Mouse (Mus musculus) embryonic stem cell, embryonic (primary cell): ENCODE measurements around the gene Nacc2.

Source experiments
- CTCF ChIA-PET, 4 experiments: fragments of 300-600 bp in 2 of 4; fragments of 350-600 bp in 2 of 4; sonication (Branson Sonifier 250); formaldehyde crosslinking; loops; one replicate each; lab custom pipeline; 2022; ENCODE audit warnings: inconsistent platforms in 2 of 4; lab: Charles Lee
- POLR2A ChIA-PET, 4 experiments: fragments of 300-600 bp in 2 of 4; fragments of 350-600 bp in 2 of 4; sonication (Branson Sonifier 250); formaldehyde crosslinking; loops; one replicate each; lab custom pipeline; 2022; ENCODE audit warnings: antibody characterized with exemption in 4 of 4, inconsistent platforms in 1 of 4; lab: Charles Lee

The Nacc2 gene

GRCm38 (mm10) chr2:26123079-26123648 is at the start of gene Nacc2:
Nacc2 (minus strand) TSS chr2:26123220.
- POLR2A ChIA-PET, result interaction anchor here (0.6 to 2.3 kb wide), 9 partner anchors 9 to 229 kb away, joined by 3 to 21 read pairs (median 4); partner anchors contain the start of gene Dnlz (in 1 of the 4)

GRCm38 (mm10) chr2:26172166-26172565 is 49.1 kb upstream of the Nacc2 start:
- POLR2A ChIA-PET, result no interaction called here
- CTCF ChIA-PET, result interaction anchor here in 1 of 4 experiments (0.6 kb wide), 1 partner anchor 16 kb away, joined by 6 read pairs; no protein-coding TSS in a partner anchor

More at GRCm38 (mm10) chr2:26123079-26123648, at the start of gene Nacc2:
- CTCF ChIA-PET, result interaction anchor here in 2 of 4 experiments (0.6 to 1.5 kb wide), 2 partner anchors 39 to 68 kb away, joined by 3 to 5 read pairs; no protein-coding TSS in a partner anchor

GRCm38 (mm10) chr2:26170376-26170775 is 47.4 kb upstream of the Nacc2 start:
- ChIA-PET POLR2A (interaction anchor here in 2 of 4 experiments (0.6 to 1.3 kb wide), 8 partner anchors 24 to 956 kb away, joined by 3 to 6 read pairs (median 3); partner anchors contain the start of genes Sec16a (in 1 of the 2) and Ubac1 (in 1 of the 2)), CTCF (interaction anchor here in 1 of 4 experiments (1.2 kb wide), 1 partner anchor 16 kb away, joined by 5 read pairs; no protein-coding TSS in a partner anchor)

- CTCF ChIA-PET, result interaction anchor here in 3 of 4 experiments (0.5 to 3.2 kb wide), 5 partner anchors 13 to 114 kb away, joined by 3 to 13 read pairs (median 6); no protein-coding TSS in a partner anchor
Measured at GRCm38 (mm10) chr2:26168843-26169579, 46.0 kb upstream of the Nacc2 start.

GRCm38 (mm10) chr2:26166890-26167289 is 43.9 kb upstream of the Nacc2 start:
- POLR2A ChIA-PET, result interaction anchor here in 2 of 4 experiments (0.5 to 0.8 kb wide), 3 partner anchors 16 to 205 kb away, joined by 3 to 5 read pairs (median 4); no protein-coding TSS in a partner anchor
- CTCF ChIA-PET, result interaction anchor here in 3 of 4 experiments (0.5 to 3.2 kb wide), 6 partner anchors 13 to 179 kb away, joined by 3 to 12 read pairs (median 5); no protein-coding TSS in a partner anchor

More at GRCm38 (mm10) chr2:26168843-26169579, 46.0 kb upstream of the Nacc2 start:
- POLR2A ChIA-PET, result interaction anchor here in 2 of 4 experiments (0.9 to 1.4 kb wide), 4 partner anchors 18 to 277 kb away, joined by 3 to 6 read pairs (median 4); partner anchors contain the start of gene Qsox2 (in 1 of the 2)

- POLR2A ChIA-PET, result interaction anchor here in 1 of 4 experiments (0.9 to 1.0 kb wide), 2 partner anchors 18 to 115 kb away, joined by 3 read pairs; no protein-coding TSS in a partner anchor
- CTCF ChIA-PET, result interaction anchor here in 3 of 4 experiments (0.6 to 2.3 kb wide), 5 partner anchors 25 to 695 kb away, joined by 3 to 5 read pairs (median 3); no protein-coding TSS in a partner anchor
Measured at GRCm38 (mm10) chr2:26158064-26158463, 35.0 kb upstream of the Nacc2 start.

GRCm38 (mm10) chr2:26156191-26156977 is 33.4 kb upstream of the Nacc2 start:
- CTCF ChIA-PET, result interaction anchor here in 2 of 4 experiments (0.6 to 1.3 kb wide), 7 partner anchors 15 to 167 kb away, joined by 3 to 6 read pairs (median 4); no protein-coding TSS in a partner anchor
- POLR2A ChIA-PET, result interaction anchor here in 2 of 4 experiments (0.7 to 0.9 kb wide), 2 partner anchors 45 to 419 kb away, joined by 3 to 4 read pairs; no protein-coding TSS in a partner anchor

- ChIA-PET POLR2A (interaction anchor here in 2 of 4 experiments (0.7 to 0.9 kb wide), 2 partner anchors 45 to 420 kb away, joined by 3 to 4 read pairs; no protein-coding TSS in a partner anchor), CTCF (interaction anchor here in 3 of 4 experiments (0.7 to 1.3 kb wide), 6 partner anchors 14 to 166 kb away, joined by 3 to 6 read pairs (median 4); no protein-coding TSS in a partner anchor)
Measured at GRCm38 (mm10) chr2:26155737-26156136, 32.7 kb upstream of the Nacc2 start.

GRCm38 (mm10) chr2:26154586-26154985 is 31.6 kb upstream of the Nacc2 start:
- ChIA-PET POLR2A (interaction anchor here in 3 of 4 experiments (0.9 to 1.7 kb wide), 19 partner anchors 11 to 289 kb away, joined by 3 to 9 read pairs (median 3); partner anchors contain the start of genes Qsox2 (in 2 of the 3) and Inpp5e (in 1 of the 3)), CTCF (interaction anchor here (0.5 to 2.7 kb wide), 121 partner anchors 10 to 1143 kb away, joined by 3 to 54 read pairs (median 6); partner anchors contain the start of genes Dnlz (in 3 of the 4), Qsox2 (in 3 of the 4), Inpp5e (in 2 of the 4) and Bmyc (in 1 of the 4))

GRCm38 (mm10) chr2:26153909-26154340 is 30.9 kb upstream of the Nacc2 start:
- ChIA-PET CTCF (interaction anchor here (0.5 to 2.7 kb wide), 178 partner anchors 9 to 1953 kb away, joined by 3 to 54 read pairs (median 5); partner anchors contain the start of genes Dnlz (in 4 of the 4), Inpp5e (in 3 of the 4), Qsox2 (in 3 of the 4) and Camsap1 (in 2 of the 4)), POLR2A (interaction anchor here in 3 of 4 experiments (0.7 to 1.7 kb wide), 29 partner anchors 10 to 289 kb away, joined by 3 to 9 read pairs (median 3); partner anchors contain the start of genes Inpp5e (in 2 of the 3), Qsox2 (in 2 of the 3), Dnlz (in 1 of the 3) and Snapc4 (in 1 of the 3))

GRCm38 (mm10) chr2:26153295-26153694 is 30.3 kb upstream of the Nacc2 start:
- CTCF ChIA-PET, result interaction anchor here (0.5 to 2.7 kb wide), 165 partner anchors 9 to 1953 kb away, joined by 3 to 54 read pairs (median 5); partner anchors contain the start of genes Dnlz (in 3 of the 4), Inpp5e (in 3 of the 4), Qsox2 (in 3 of the 4) and Camsap1 (in 2 of the 4)

GRCm38 (mm10) chr2:26147706-26148370 is 24.8 kb upstream of the Nacc2 start:
- CTCF ChIA-PET, result interaction anchor here in 1 of 4 experiments (0.5 kb wide), 1 partner anchor 15 kb away, joined by 10 read pairs; no protein-coding TSS in a partner anchor
- POLR2A ChIA-PET, result interaction anchor here in 1 of 4 experiments (1.4 kb wide), 1 partner anchor 90 kb away, joined by 3 read pairs; the partner anchor contains the start of gene Qsox2

More at GRCm38 (mm10) chr2:26153295-26153694, 30.3 kb upstream of the Nacc2 start:
- POLR2A ChIA-PET, result interaction anchor here in 3 of 4 experiments (0.6 to 1.7 kb wide), 30 partner anchors 10 to 290 kb away, joined by 3 to 9 read pairs (median 3); partner anchors contain the start of genes Inpp5e (in 2 of the 3), Qsox2 (in 2 of the 3), Dnlz (in 1 of the 3) and Snapc4 (in 1 of the 3)

GRCm38 (mm10) chr2:26146337-26147042 is 23.5 kb upstream of the Nacc2 start:
- CTCF ChIA-PET, result no interaction called here
- POLR2A ChIA-PET, result interaction anchor here in 2 of 4 experiments (0.6 to 1.4 kb wide), 2 partner anchors 28 to 91 kb away, joined by 3 to 4 read pairs; partner anchors contain the start of gene Qsox2 (in 1 of the 2)

GRCm38 (mm10) chr2:26145113-26145512 is 22.1 kb upstream of the Nacc2 start:
- POLR2A ChIA-PET, result no interaction called here
- CTCF ChIA-PET, result interaction anchor here in 2 of 4 experiments (0.9 to 2.4 kb wide), 3 partner anchors 9 to 309 kb away, joined by 3 to 10 read pairs (median 3); no protein-coding TSS in a partner anchor
